11 mouse cellular contexts compared by ENCODE assay signal in the genomic region with DNA sequence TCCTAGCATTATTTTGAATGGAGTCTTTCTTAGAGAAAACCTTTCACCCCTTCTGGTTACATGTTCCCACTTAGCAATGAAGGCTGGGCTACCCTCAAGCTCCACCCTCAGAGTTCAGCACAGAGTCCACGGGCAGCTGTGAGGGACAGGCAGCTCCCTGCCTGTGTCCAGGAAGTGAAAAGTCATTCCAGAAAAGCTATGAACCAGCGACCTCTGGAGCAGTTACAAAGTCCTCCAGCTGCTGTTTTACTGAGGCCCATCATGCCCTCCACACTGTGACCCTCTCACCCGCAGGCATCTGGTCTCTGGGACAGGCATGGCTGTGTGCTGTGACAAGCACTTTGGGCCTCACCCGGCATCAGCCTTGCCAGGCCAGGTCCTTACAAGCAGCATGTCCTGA. TPM values are rescaled to one million over a fixed set of nuclear protein-coding genes. Genes with fewer than 3 reads are reported as not detected.
DNase-seq lines count a peak whose midpoint lies in the region; ATAC-seq and TF ChIP-seq lines count a peak whose summit lies in the region.
"Had no signal": no experiment of that assay in that cellular context is flagged by ENCODE, and none has a peak within 500 bp of the region (broad histone marks: within the 10 kb centered on the region; RNA-seq: fewer than 3 reads in every experiment).

No protein-coding gene starts in this region.

- DNase-seq in heart, embryonic 10.5 days (ENCODE audit: low spot score), result no peak
- DNase-seq in heart, postnatal 0 days (ENCODE audit: low spot score), result peak; percentile 69
- DNase-seq in kidney, postnatal 25 days, result peak; percentile 87 to 95
- no peak for DNase-seq in left cerebral cortex, postnatal 25 days (ENCODE audit: low spot score in 2 of 2)
- DNase-seq in cerebellum, postnatal 10 days, result no peak
- no peak for DNase-seq in thymus, postnatal 25 days
- no peak for DNase-seq in urinary bladder, adult 2 months (ENCODE audit: low spot score)
- DNase-seq: layer of hippocampus, postnatal 36 days had no signal

- peak overlapping the region; percentile 94; the same call in 1 of the 2 replicates for H3K4me2 ChIP-seq in heart, postnatal 0 days (ENCODE audit: low read depth, low read length)
- no peak overlapping the region for H3K4me2 ChIP-seq in lung, embryonic 16.5 days (ENCODE audit: low read depth, low read length)

- 27% methylated on average over 4 of the region's 4 CpGs for WGBS in heart, embryonic 10.5 days
- 14% methylated on average over 4 of the region's 4 CpGs for WGBS in heart, postnatal 0 days
- 19% methylated on average over 4 of the region's 4 CpGs for WGBS in lung, embryonic 16.5 days

- no peak for TF ChIP-seq CTCF in heart, postnatal 0 days (IDR thresholded peaks at IDR 0.05; ENCODE audit: low read depth)

- peak overlapping the region; percentile 45 for H3K9ac ChIP-seq in heart, postnatal 0 days (replicated peaks; ENCODE audit: low read depth, low read length)
- H3K9ac ChIP-seq in lung, embryonic 16.5 days (ENCODE audit: low read length), result peak overlapping the region; percentile 11; the same call in 1 of the 2 replicates

- peaks cover 4% of the 10 kb centered on the region; the same call in 1 of the 2 replicates for H3K36me3 ChIP-seq in heart, embryonic 10.5 days
- H3K36me3 ChIP-seq in heart, postnatal 0 days (replicated peaks; ENCODE audit: control insufficient read depth, insufficient read depth, low read length), result peaks cover 3% of the 10 kb centered on the region; the same call in 1 of the 2 replicates
- H3K36me3 ChIP-seq in lung, embryonic 16.5 days (ENCODE audit: control insufficient read depth, insufficient read depth, low read length), result no peaks in the 10 kb centered on the region
- H3K36me3 ChIP-seq: embryonic facial prominence, embryonic 10.5 days had no signal

- H3K4me3 ChIP-seq in heart, embryonic 10.5 days, result peak overlapping the region; percentile 10; the same call in 1 of the 2 replicates
- no peak overlapping the region for H3K4me3 ChIP-seq in heart, postnatal 0 days (ENCODE audit: low read depth, low read length)
- H3K4me3 ChIP-seq in lung, embryonic 16.5 days (ENCODE audit: low read length), result no peak overlapping the region
- H3K4me3 ChIP-seq: embryonic facial prominence, embryonic 10.5 days; myocyte had no signal

- H3K27me3 ChIP-seq in heart, embryonic 10.5 days (ENCODE audit: insufficient read depth, poor library complexity, severe bottlenecking), result peaks cover 39% of the 10 kb centered on the region
- no peaks in the 10 kb centered on the region for H3K27me3 ChIP-seq in heart, postnatal 0 days (ENCODE audit: control insufficient read depth, insufficient read depth, low read length)
- H3K27me3 ChIP-seq in lung, embryonic 16.5 days (ENCODE audit: control insufficient read depth, insufficient read depth, low read depth, low read length), result no peaks in the 10 kb centered on the region; the same call in none of the 2 replicates

- peak; percentile 30 for ATAC-seq in heart, postnatal 0 days (ENCODE audit: insufficient read depth, low read depth)
- ATAC-seq in lung, embryonic 16.5 days (ENCODE audit: low read depth), result peak; percentile 43

- H3K27ac ChIP-seq in heart, embryonic 10.5 days, result peak overlapping the region; percentile 88
- H3K27ac ChIP-seq in heart, postnatal 0 days (ENCODE audit: low read depth), result peak overlapping the region; percentile 97
- peak overlapping the region; percentile 56 for H3K27ac ChIP-seq in lung, embryonic 16.5 days (ENCODE audit: low read length)
- H3K27ac ChIP-seq: embryonic facial prominence, embryonic 10.5 days had no signal

- intact Hi-C loops in left cerebral cortex, postnatal 25 days (cut with DNase I), result no loop called here

- TF ChIP-seq EP300 in heart, postnatal 0 days (IDR thresholded peaks at IDR 0.05; ENCODE audit: low read depth), result no peak

- H3K4me1 ChIP-seq in heart, embryonic 10.5 days, result peaks cover 62% of the 10 kb centered on the region
- H3K4me1 ChIP-seq in heart, postnatal 0 days (ENCODE audit: control insufficient read depth, insufficient read depth), result peaks cover 44% of the 10 kb centered on the region
- peaks cover 31% of the 10 kb centered on the region for H3K4me1 ChIP-seq in lung, embryonic 16.5 days (replicated peaks; ENCODE audit: control insufficient read depth, insufficient read depth, low read length)

- no peaks in the 10 kb centered on the region for H3K9me3 ChIP-seq in heart, embryonic 10.5 days
- H3K9me3 ChIP-seq in heart, postnatal 0 days (replicated peaks; ENCODE audit: control insufficient read depth, low read length), result no peaks in the 10 kb centered on the region
- no peaks in the 10 kb centered on the region for H3K9me3 ChIP-seq in lung, embryonic 16.5 days (ENCODE audit: control insufficient read depth, low read length)
- H3K9me3 ChIP-seq: embryonic facial prominence, embryonic 10.5 days had no signal

RNA-seq across cellular contexts. Expression of gene Rab20, which starts 5.4 kb away (rescaled TPM):
- 11.2 and 21.9 TPM in 2 replicates for polyA plus RNA-seq in heart, embryonic 10.5 days (2016; fragmentation: Nextera tagmentation; extraction: Ambion mirVana)
- total RNA-seq in heart, postnatal 0 days (2014; rRNA removed; ENCODE audit: low replicate concordance), result 84.5 and 121 TPM in 2 replicates
- polyA plus RNA-seq in heart, postnatal 0 days (2015; fragmentation: Nextera tagmentation; extraction: Ambion mirVana), result 52.0 and 56.1 TPM in 2 replicates
- polyA plus RNA-seq in lung, embryonic 16.5 days (2015; fragmentation: Nextera tagmentation; extraction: Ambion mirVana), result 13.2 and 14.4 TPM in 2 replicates
- under 1 TPM in 1 of 2 experiments, not detected in 1; 0.62 TPM for total RNA-seq in left cerebral cortex, postnatal 25 days (2021)
- polyA plus RNA-seq in urinary bladder, adult 2 months (2012; rRNA removed), result 24.9 and 29.8 TPM in 2 replicates

RNA-seq across cellular contexts. Expression of gene Naxd, which starts 24.2 kb away (rescaled TPM):
- polyA plus RNA-seq in heart, embryonic 10.5 days (2016; fragmentation: Nextera tagmentation; extraction: Ambion mirVana), result 86.1 and 92.1 TPM in 2 replicates
- 71.3 and 71.6 TPM in 2 replicates for total RNA-seq in heart, postnatal 0 days (2014; rRNA removed; ENCODE audit: low replicate concordance)
- polyA plus RNA-seq in heart, postnatal 0 days (2015; fragmentation: Nextera tagmentation; extraction: Ambion mirVana), result 62.7 and 66.3 TPM in 2 replicates
- polyA plus RNA-seq in lung, embryonic 16.5 days (2015; fragmentation: Nextera tagmentation; extraction: Ambion mirVana), result 164 and 169 TPM in 2 replicates
- 10 to 100 TPM; 51.0 to 55.9 TPM for total RNA-seq in left cerebral cortex, postnatal 25 days (2021)
- polyA plus RNA-seq in urinary bladder, adult 2 months (2012; rRNA removed), result 120 and 154 TPM in 2 replicates

Comparison
In these comparisons a context has a peak if more than half of its experiments do, and no peak if none do; other contexts are left out.
1. DNase-seq: peak in heart, postnatal 0 days (single experiment) and kidney, postnatal 25 days (2 of 2); none in heart, embryonic 10.5 days (single experiment), left cerebral cortex, postnatal 25 days (0 of 2), cerebellum, postnatal 10 days (0 of 2), thymus, postnatal 25 days (single experiment) and urinary bladder, adult 2 months (single experiment).
2. Peak in every context shown above with its lines, with median percentiles within 50 percentile points of each other: H3K27ac ChIP-seq.